Mouse (Mus musculus) MEL-GATA-1-ER (cell line): ENCODE results near the gene Dhps.
A peak's percentile ranks its signal among the peaks of the same experiment; 100 is the strongest.

Experiments used
- DNase-seq: peaks from one replicate; pipeline ENCODE4 v3.0.0-alpha.2; 2012; ENCODE audit warnings: low read depth; ENCODE audit errors: extremely low read depth

Gene Dhps

GRCm38 (mm10) chr8:85071514-85072281, at the start of gene Dhps:
TSS of gene Dhps (plus strand) at chr8:85071757.
- DNase-seq, result peak; percentile 86

- DNase-seq, result no peak
Observed at GRCm38 (mm10) chr8:85023846-85024245, 47.7 kb upstream of the Dhps start.

GRCm38 (mm10) chr8:85025098-85025932, 46.2 kb upstream of the Dhps start, which contains the start of gene Asna1:
TSS of gene Asna1 (minus strand) at chr8:85025281.
- peak; percentile 99 for DNase-seq

- peak; percentile 89 for DNase-seq
Observed at GRCm38 (mm10) chr8:85026670-85027515, 44.7 kb upstream of the Dhps start, which contains the start of gene Trir. TSS of gene Trir (plus strand) at chr8:85026823.

GRCm38 (mm10) chr8:85027516-85027855, 44.1 kb upstream of the Dhps start:
- DNase-seq, result no peak

GRCm38 (mm10) chr8:85027922-85028321, 43.6 kb upstream of the Dhps start:
- no peak for DNase-seq

- no peak for DNase-seq
Observed at GRCm38 (mm10) chr8:85029271-85029670, 42.3 kb upstream of the Dhps start.

GRCm38 (mm10) chr8:85032622-85033311, 38.8 kb upstream of the Dhps start:
- no peak for DNase-seq

GRCm38 (mm10) chr8:85033867-85034266, 37.7 kb upstream of the Dhps start:
- no peak for DNase-seq

GRCm38 (mm10) chr8:85034764-85035163, 36.8 kb upstream of the Dhps start:
- peak; percentile 71 for DNase-seq

- no peak for DNase-seq
Observed at GRCm38 (mm10) chr8:85035165-85035727, 36.3 kb upstream of the Dhps start.

GRCm38 (mm10) chr8:85035728-85036310, 35.7 kb upstream of the Dhps start:
- DNase-seq, result peak; percentile 28

- DNase-seq, result no peak
Observed at GRCm38 (mm10) chr8:85036381-85036717, 35.2 kb upstream of the Dhps start.

GRCm38 (mm10) chr8:85036718-85037365, 34.7 kb upstream of the Dhps start, which contains the start of gene Tnpo2:
TSS of gene Tnpo2 (plus strand) at chr8:85036915.
- DNase-seq, result peak; percentile 98

GRCm38 (mm10) chr8:85037366-85037680, 34.2 kb upstream of the Dhps start:
- peak; percentile 42 for DNase-seq

- DNase-seq, result peak; percentile 26
Observed at GRCm38 (mm10) chr8:85037681-85038531, 33.7 kb upstream of the Dhps start.

- DNase-seq, result no peak
Observed at GRCm38 (mm10) chr8:85043619-85044018, 27.9 kb upstream of the Dhps start.

GRCm38 (mm10) chr8:85057367-85057766, 14.2 kb upstream of the Dhps start:
- DNase-seq, result no peak
